Mouse (Mus musculus): ENCODE measurements around the gene Lipo2.
"Not testable (repeated sequence)": the region's sequence is repeated elsewhere in the genome, so short reads cannot be mapped to it uniquely, and the experiment has no call there.

The Lipo2 gene

GRCm38 (mm10) chr19:33751259-33751658 is at the start of gene Lipo2:
TSS of gene Lipo2 (minus strand) at chr19:33751359.
- DNase-seq (ENCODE audit: low read depth) = not testable (repeated sequence)

GRCm38 (mm10) chr19:33787359-33787758 is 36.2 kb upstream of the Lipo2 start, which contains the start of gene Lipo1:
TSS of gene Lipo1 (minus strand) at chr19:33787459.
- DNase-seq (ENCODE audit: low read depth) = not testable (repeated sequence)

GRCm38 (mm10) chr19:33786576-33787277 is 35.6 kb upstream of the Lipo2 start:
- no peak for DNase-seq (ENCODE audit: low read depth)

GRCm38 (mm10) chr19:33761287-33762086 is 10.3 kb upstream of the Lipo2 start, which contains the start of gene Lipo3:
TSS of gene Lipo3 (minus strand) at chr19:33761951.
- not testable (repeated sequence) for DNase-seq (ENCODE audit: low read depth)

Data from fibroblast of lung, adult 2 months (primary cell).